Mouse (Mus musculus) hindbrain, embryonic 13.5 days (tissue): ENCODE results near the gene Trappc2l. TPM values are rescaled to one million over a fixed set of nuclear protein-coding genes. Genes with fewer than 3 reads are reported as not detected.

ENCODE experiments used
- ATAC-seq: fragments of 200-750 bp; cut with Nextera tagmentation; 2 replicates; pipeline ENCODE4 v1.8.0; 2017; ENCODE audit warnings: moderate TSS enrichment; ENCODE audit not compliant: low FRiP score
- H3K27ac ChIP-seq: fragments of 300-500 bp; sonication (generic); 2 replicates; pipeline ENCODE4 v1.5.1; 2015; ENCODE audit warnings: inconsistent platforms, mild to moderate bottlenecking, moderate library complexity
- H3K27me3 ChIP-seq: fragments of 300-500 bp; sonication (generic); 2 replicates; pipeline ENCODE4 v1.6.1; 2015; ENCODE audit warnings: mild to moderate bottlenecking, inconsistent platforms
- H3K36me3 ChIP-seq: fragments of 300-500 bp; sonication (generic); 2 replicates; pipeline ENCODE4 v1.6.1; 2015; ENCODE audit warnings: mild to moderate bottlenecking, inconsistent platforms
- H3K4me1 ChIP-seq: fragments of 300-500 bp; sonication (generic); replicated peaks from 2 replicates; pipeline ENCODE4 v1.6.1; 2015; ENCODE audit warnings: inconsistent platforms
- H3K4me2 ChIP-seq: fragments of 300-500 bp; sonication (generic); 2 replicates; pipeline ENCODE4 v1.6.1; 2015; ENCODE audit warnings: inconsistent platforms, mild to moderate bottlenecking, moderate library complexity
- H3K4me3 ChIP-seq: fragments of 300-500 bp; sonication (generic); 2 replicates; pipeline ENCODE4 v1.5.1; 2015; ENCODE audit warnings: mild to moderate bottlenecking, inconsistent platforms
- H3K9ac ChIP-seq: fragments of 300-500 bp; sonication (generic); 2 replicates; pipeline ENCODE4 v1.6.1; 2015; ENCODE audit warnings: mild to moderate bottlenecking, inconsistent platforms
- H3K9me3 ChIP-seq: fragments of 300-500 bp; sonication (generic); 2 replicates; pipeline ENCODE4 v1.6.1; 2016; ENCODE audit warnings: inconsistent platforms
- WGBS: fragments of 180-500 bp; shearing (Covaris S2); methylation state at CpG from one replicate; pipeline ENCODE4 v1.1.7; 2015; 5-methylcytosine and 5-hydroxymethylcytosine counted together
- polyA plus RNA-seq: library from polyadenylated mRNA; unstranded; fragments of >200 nt; fragmentation: Nextera tagmentation; extraction: Ambion mirVana; gene quantifications from 2 replicates; pipeline ENCODE4 v1.2.1, GENCODE M21; 2015

Gene Trappc2l
- 98.9 and 101 TPM in 2 replicates for polyA plus RNA-seq

DNA sequence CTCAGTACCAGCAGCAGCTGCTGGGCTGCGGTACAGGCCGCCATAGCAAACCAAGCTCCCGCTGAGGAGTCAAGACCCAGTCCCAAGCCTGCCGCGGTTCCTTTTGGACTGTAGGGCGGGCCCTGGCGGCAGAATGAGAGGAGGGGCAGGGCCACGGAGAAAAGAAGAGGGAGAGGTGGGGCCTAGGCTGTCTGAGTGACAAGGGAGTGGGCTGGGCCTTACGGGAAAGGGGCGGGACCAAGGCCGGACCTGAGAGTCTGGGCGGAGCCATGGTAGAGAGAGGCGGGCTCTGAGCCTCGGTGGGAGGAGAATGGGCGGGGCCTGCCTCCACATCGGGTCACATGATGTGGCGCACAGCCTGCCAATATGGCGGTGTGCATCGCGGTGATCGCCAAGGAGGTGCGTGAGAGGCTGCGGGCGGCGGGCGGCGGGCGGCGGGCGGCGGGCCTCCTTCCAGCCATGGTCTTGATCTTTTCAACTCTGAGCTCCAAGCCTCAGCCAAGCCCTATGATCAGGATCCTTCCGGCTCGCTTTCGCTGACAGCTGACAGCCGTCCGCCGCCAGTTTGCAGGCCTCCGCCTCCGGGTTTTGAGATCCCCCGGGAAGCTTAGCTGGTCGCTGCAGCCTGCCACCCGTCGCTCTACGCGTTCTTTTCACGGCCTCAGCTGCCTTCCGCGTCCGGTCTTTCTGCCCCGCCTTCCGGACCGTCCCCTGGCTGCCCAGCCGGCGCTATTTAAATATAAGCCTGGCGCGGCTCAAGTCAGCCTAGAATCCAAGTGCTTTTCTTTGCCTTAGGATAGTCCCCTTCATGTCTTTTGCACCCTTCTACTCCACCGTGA lies at the start of gene Trappc2l, which contains the start of gene Galns:
Gene Trappc2l (plus strand): TSS at position 346 of the 839 bp plus-strand sequence.
Gene Galns (minus strand): TSS at position 169 of the 839 bp plus-strand sequence.
- Histone ChIP-seq H3K9ac (peak within 1 kb of the TSS; percentile 85), H3K27me3 (no peaks in the 10 kb centered on the region)
- WGBS = under 1% methylated on average over 57 of the region's 57 CpGs

DNA sequence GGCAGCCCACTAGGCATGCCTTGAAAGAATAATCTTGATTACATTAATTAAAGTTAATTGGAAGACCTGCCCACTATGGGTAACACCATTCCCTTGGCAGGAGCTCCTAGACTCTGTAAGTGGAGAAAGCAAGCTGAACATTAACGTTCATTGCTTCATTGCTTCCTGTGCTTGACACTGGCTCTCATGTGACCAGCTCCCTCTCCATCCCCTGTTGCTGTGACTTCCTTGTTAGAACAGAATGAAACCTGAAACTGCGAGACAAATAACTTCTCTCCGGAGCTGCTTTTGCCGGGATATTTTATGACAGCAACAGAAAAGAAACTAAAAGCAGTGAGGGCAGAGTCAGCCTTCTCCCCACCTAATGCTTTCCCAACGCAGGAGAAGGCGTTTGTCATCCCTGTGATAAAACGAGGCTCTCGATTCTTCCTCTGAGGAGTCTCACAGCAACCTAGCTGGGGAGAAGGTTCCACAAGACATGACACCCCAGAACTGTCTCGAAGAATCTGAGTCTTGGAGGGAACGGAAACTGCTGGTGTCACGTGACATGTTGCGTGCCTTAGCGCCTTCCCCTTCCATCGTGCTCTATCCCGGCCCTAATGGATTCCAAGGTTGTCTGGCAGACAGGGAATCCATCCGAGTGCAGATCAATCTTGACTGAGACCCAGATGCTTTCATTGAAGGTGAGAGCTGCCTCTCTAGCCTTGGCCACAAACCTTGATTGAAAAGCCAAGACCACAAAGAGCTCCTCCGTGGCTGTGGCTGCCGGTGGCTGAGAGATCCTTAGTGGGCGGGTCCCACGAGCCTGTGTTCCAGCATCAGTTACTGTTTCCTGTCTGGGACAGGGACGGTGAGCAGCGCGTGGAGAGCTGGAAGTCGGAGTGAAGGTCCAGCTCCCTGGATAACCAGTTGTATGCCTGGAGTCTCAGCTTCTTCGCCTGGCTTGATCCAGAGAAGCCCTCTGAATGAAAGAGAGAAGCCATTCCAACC lies 46.8 kb upstream of the Trappc2l start:
- Histone ChIP-seq H3K4me3 (no peak overlapping the region), H3K36me3 (no peaks in the 10 kb centered on the region), H3K9ac (no peak overlapping the region), H3K27me3 (no peaks in the 10 kb centered on the region), H3K4me2 (no peak overlapping the region), H3K9me3 (no peaks in the 10 kb centered on the region), H3K4me1 (peaks cover 28% of the 10 kb centered on the region), H3K27ac (no peak overlapping the region)
- no peak for ATAC-seq
- 87% methylated on average over 25 of the region's 25 CpGs for WGBS

More for the DNA sequence above, at the start of gene Trappc2l, which contains the start of gene Galns:
- peaks cover 24% of the 10 kb centered on the region for H3K4me1 ChIP-seq
- peak within 1 kb of the TSS; percentile 88 for H3K4me2 ChIP-seq
- peaks cover 22% of the 10 kb centered on the region for H3K36me3 ChIP-seq
- peak; percentile 97 for ATAC-seq
- peak within 1 kb of the TSS; percentile 77 for H3K4me3 ChIP-seq
- peak within 1 kb of the TSS; percentile 88 for H3K27ac ChIP-seq
- no peaks in the 10 kb centered on the region for H3K9me3 ChIP-seq

DNA sequence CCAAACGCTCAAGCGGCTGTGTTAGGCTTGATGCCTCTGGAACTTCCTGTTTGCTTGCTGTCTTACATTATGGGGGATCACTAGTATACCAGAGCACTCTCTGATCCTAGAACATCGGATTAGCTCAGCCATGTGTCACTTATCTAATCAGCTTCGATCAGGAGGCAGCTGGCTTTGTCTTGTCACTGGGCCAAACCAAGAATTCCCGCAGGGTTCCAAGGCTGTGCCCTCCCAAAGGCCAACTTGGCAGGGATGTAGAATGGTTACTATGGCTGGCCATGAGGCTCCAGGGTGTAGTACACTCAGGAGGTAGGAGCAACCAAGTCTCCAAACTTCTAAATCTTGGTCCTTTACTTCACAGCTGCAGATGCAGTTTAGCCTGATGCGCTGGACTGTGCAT lies 44.7 kb upstream of the Trappc2l start:
- peak overlapping the region; percentile 75 for H3K4me3 ChIP-seq
- 39% methylated on average over 6 of the region's 6 CpGs for WGBS
- ATAC-seq = no peak

DNA sequence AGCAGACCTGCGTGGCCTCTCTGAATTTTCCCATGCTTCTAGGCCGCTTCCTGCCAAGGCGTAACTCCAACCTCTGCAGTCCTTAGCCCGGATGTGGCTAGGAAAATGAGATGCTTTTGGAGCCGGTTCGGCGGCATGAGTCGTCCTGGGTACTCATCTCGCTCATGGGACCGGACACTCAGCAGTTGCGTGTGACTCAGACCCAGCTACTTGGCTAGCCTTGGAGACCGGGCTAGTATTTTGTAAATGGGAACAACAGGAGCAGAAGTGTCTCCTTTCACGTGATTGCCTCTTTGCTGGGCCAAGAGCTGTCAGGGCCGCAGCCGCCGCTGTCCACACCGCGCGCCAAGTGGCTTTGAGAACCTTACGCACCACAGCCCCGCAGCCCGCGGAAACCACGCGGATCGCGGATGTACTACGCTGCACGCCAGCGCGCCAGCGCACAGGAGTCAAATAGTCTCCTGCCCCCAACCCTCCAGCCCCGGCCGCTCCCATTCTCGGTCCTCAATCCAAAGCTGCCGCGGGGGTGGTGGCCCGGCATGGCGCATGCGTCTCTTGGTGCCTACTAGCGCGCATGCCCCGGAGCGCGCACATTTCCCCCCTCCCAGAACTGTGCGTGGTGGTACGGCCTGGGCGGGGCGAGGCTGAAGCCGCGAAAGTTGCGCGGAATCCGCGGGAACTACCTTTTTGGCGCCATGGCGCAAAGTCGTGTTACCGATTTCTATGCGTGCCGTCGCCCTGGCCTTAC lies 43.9 kb upstream of the Trappc2l start, which contains the start of gene Cdt1:
Gene Cdt1 (plus strand): TSS at position 655 of the 748 bp plus-strand sequence.
- Histone ChIP-seq H3K4me3 (peak within 1 kb of the TSS; percentile 75), H3K9me3 (no peaks in the 10 kb centered on the region), H3K36me3 (peaks cover 28% of the 10 kb centered on the region), H3K4me2 (peak within 1 kb of the TSS; percentile 95), H3K4me1 (peaks cover 28% of the 10 kb centered on the region), H3K27ac (peak within 1 kb of the TSS; percentile 92), H3K27me3 (no peaks in the 10 kb centered on the region), H3K9ac (peak within 1 kb of the TSS; percentile 85)
- ATAC-seq = peak; percentile 96
- under 1% methylated on average over 62 of the region's 62 CpGs for WGBS

More for the DNA sequence above, 44.7 kb upstream of the Trappc2l start:
- Histone ChIP-seq H3K9ac (peak overlapping the region; percentile 85), H3K27ac (peak overlapping the region; percentile 92), H3K4me2 (peak overlapping the region; percentile 95), H3K4me1 (peaks cover 28% of the 10 kb centered on the region), H3K9me3 (no peaks in the 10 kb centered on the region), H3K27me3 (no peaks in the 10 kb centered on the region), H3K36me3 (peaks cover 20% of the 10 kb centered on the region)

DNA sequence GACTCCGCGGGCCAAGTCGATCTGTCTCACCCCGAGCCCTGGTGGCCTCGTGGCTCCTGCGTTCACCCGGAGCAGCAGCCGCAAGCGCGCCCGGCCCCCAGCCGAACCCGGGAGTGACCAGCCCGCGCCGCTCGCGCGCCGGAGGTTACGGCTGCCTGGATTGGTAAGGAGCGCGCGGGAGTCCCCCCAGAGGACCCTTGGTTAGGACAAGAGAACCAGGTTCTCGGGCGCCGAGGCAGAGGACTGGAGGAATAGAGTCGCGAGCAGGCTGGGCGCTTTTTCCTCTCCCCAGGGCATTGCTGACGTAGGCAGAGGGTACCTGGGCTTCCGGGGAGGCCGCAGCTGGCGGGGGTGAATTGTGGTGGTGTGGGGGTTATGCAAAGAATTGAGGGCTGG lies 43.3 kb upstream of the Trappc2l start:
- Histone ChIP-seq H3K4me3 (peak overlapping the region; percentile 75), H3K9ac (peak overlapping the region; percentile 85), H3K9me3 (no peaks in the 10 kb centered on the region), H3K4me2 (peak overlapping the region; percentile 95), H3K36me3 (peaks cover 30% of the 10 kb centered on the region), H3K4me1 (peaks cover 28% of the 10 kb centered on the region), H3K27me3 (no peaks in the 10 kb centered on the region), H3K27ac (peak overlapping the region; percentile 74)
- ATAC-seq = peak; percentile 62
- 0% methylated on average over 34 of the region's 34 CpGs for WGBS

DNA sequence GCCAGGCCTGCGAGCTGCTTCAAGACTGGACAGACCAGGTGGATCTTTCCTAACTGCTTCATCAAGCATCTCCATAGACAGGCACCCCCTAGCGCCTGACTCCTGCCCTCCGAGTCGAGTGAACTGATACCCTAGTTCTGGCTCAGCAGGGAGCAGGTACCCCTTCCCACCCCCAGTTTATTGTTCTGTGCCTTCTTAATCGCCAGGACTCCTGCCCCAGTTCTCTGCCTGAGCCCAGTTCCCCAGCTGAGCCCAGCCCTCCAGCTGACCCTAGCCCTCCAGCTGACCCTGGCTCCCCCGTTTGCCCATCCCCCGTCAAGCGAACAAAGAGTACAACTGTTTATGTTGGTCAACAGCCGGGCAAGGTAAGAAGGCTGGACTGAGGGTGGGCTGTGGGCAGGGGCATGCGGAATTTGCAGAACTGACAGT lies 42.5 kb upstream of the Trappc2l start:
- ATAC-seq = no peak
- H3K36me3 ChIP-seq = peaks cover 30% of the 10 kb centered on the region
- H3K9me3 ChIP-seq = no peaks in the 10 kb centered on the region
- peak overlapping the region; percentile 95 for H3K4me2 ChIP-seq
- H3K27ac ChIP-seq = no peak overlapping the region
- peaks cover 28% of the 10 kb centered on the region for H3K4me1 ChIP-seq
- H3K9ac ChIP-seq = peak overlapping the region; percentile 59
- peak overlapping the region; percentile 75 for H3K4me3 ChIP-seq
- WGBS = 15% methylated on average over 10 of the region's 10 CpGs
- H3K27me3 ChIP-seq = no peaks in the 10 kb centered on the region

DNA sequence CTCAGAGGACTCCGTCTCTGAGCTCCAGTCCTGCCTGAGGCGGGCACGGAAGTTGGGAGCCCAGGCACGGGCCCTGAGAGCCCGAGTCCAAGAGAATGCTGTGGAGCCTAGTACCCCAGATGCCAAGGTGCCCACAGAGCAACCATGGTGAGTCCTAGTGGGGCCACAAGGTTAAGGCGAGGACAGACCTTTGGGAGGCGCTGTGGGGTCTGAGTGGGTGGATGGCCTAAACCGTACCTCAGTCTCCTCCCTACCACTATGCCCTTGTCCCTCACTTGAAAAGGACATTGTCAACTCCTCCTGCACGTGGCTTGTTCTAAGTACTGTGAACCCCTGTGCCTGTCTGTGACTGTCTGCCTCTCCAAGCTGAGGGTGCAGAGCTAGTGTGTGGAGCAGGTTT lies 42.1 kb upstream of the Trappc2l start:
- H3K27ac ChIP-seq = no peak overlapping the region
- 62% methylated on average over 9 of the region's 9 CpGs for WGBS
- H3K4me3 ChIP-seq = peak overlapping the region; percentile 75
- peaks cover 35% of the 10 kb centered on the region for H3K36me3 ChIP-seq
- H3K27me3 ChIP-seq = no peaks in the 10 kb centered on the region
- ATAC-seq = no peak
- peak overlapping the region; percentile 59; the same call in 1 of the 2 replicates for H3K9ac ChIP-seq
- H3K4me2 ChIP-seq = peak overlapping the region; percentile 95
- H3K4me1 ChIP-seq = peaks cover 30% of the 10 kb centered on the region
- no peaks in the 10 kb centered on the region for H3K9me3 ChIP-seq

DNA sequence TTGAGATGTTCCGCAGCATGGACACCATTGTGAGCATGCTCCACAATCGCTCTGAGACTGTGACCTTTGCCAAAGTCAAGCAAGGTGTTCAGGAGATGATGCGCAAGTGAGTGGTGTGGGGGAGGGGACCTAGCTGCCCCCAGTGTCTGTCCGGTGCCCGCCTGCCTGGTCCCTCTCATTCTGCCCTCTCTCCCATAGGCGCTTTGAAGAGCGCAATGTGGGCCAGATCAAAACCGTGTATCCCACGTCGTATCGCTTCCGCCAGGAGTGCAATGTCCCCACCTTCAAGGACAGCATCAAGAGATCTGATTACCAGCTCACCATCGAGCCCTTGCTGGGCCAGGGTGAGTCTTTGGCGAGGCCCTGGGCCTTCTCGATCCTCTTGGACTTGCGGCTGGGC lies 41.4 kb upstream of the Trappc2l start:
- no peak overlapping the region for H3K27ac ChIP-seq
- H3K36me3 ChIP-seq = peaks cover 41% of the 10 kb centered on the region
- peaks cover 36% of the 10 kb centered on the region for H3K4me1 ChIP-seq
- no peak for ATAC-seq
- no peaks in the 10 kb centered on the region for H3K9me3 ChIP-seq
- H3K4me2 ChIP-seq = no peak overlapping the region
- H3K27me3 ChIP-seq = no peaks in the 10 kb centered on the region
- no peak overlapping the region for H3K9ac ChIP-seq
- no peak overlapping the region for H3K4me3 ChIP-seq
- 99% methylated on average over 16 of the region's 16 CpGs for WGBS

DNA sequence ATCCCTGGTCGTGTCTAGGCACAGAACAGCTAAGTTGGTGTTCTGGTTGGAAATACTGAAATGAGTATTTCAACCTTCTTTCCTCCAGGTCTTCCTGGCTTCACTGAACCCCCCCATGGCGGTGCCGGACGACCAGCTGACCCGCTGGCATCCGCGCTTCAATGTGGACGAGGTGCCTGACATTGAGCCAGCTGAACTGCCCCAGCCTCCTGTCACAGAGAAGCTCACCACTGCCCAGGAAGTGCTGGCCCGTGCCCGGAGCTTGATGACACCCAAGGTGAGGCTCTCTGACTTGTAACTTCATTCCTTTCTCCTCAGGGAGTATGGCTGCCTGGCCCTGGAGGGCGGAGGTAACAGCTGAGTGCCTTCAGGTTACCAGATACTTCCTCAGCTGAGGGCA lies 40.3 kb upstream of the Trappc2l start:
- Histone ChIP-seq H3K4me1 (peaks cover 47% of the 10 kb centered on the region), H3K27me3 (no peaks in the 10 kb centered on the region), H3K4me2 (no peak overlapping the region), H3K4me3 (no peak overlapping the region), H3K9ac (no peak overlapping the region), H3K27ac (no peak overlapping the region), H3K9me3 (no peaks in the 10 kb centered on the region), H3K36me3 (peaks cover 41% of the 10 kb centered on the region)
- no peak for ATAC-seq
- 93% methylated on average over 11 of the region's 11 CpGs for WGBS

DNA sequence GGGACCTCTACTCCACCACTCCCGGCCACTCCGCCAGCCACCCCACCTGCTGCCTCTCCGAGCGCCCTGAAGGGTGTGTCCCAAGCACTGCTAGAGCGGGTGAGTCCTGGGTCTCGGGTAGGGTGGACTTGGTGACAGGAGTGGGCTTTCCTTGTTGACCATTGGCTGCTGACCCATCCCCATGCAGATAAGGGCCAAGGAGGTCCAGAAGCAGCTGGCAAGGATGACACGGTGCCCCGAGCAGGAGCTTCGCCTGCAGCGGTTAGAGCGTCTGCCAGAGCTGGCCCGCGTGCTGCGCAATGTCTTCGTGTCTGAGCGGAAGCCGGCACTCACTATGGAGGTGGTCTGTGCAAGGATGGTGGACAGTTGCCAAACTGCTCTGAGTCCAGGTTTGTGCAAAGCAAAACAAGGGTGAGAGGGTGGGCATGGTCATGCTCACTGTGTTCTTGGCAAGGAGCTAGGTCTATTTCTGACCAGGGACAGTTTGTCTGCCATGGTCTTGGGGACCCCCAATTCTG lies 39.6 kb upstream of the Trappc2l start:
- no peak for ATAC-seq
- Histone ChIP-seq H3K4me1 (peaks cover 43% of the 10 kb centered on the region), H3K9me3 (no peaks in the 10 kb centered on the region), H3K4me3 (no peak overlapping the region), H3K27ac (no peak overlapping the region), H3K4me2 (no peak overlapping the region), H3K9ac (no peak overlapping the region), H3K36me3 (peaks cover 41% of the 10 kb centered on the region), H3K27me3 (no peaks in the 10 kb centered on the region)
- 93% methylated on average over 17 of the region's 17 CpGs for whole genome bisulfite sequencing

DNA sequence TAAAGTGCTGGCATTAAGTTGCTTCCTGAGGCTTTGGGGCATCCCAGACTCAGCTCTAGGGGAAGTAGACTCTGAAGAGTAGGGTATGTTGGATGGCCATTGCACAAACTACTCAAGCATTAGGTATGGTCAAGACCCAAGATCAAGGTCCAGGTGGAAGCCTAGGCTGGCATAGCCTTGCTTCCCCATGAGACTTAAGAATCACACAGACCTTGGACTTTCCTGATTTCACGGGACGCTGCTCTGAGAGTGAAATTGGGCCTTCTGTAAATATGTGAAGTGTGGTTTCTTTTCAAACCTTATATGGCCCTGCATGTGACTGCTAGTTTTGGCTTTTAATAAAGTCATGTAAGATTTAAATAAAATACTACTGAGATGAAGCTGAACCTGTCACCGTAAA lies 38.7 kb upstream of the Trappc2l start:
- 93% methylated on average over 3 of the region's 3 CpGs for WGBS
- Histone ChIP-seq H3K9me3 (no peaks in the 10 kb centered on the region), H3K9ac (no peak overlapping the region), H3K36me3 (peaks cover 41% of the 10 kb centered on the region), H3K4me2 (no peak overlapping the region), H3K4me1 (peaks cover 42% of the 10 kb centered on the region), H3K4me3 (no peak overlapping the region), H3K27me3 (no peaks in the 10 kb centered on the region), H3K27ac (no peak overlapping the region)
- no peak for ATAC-seq
